Mouse (Mus musculus): ENCODE measurements around the gene Ahdc1.

Gene Ahdc1

DNA sequence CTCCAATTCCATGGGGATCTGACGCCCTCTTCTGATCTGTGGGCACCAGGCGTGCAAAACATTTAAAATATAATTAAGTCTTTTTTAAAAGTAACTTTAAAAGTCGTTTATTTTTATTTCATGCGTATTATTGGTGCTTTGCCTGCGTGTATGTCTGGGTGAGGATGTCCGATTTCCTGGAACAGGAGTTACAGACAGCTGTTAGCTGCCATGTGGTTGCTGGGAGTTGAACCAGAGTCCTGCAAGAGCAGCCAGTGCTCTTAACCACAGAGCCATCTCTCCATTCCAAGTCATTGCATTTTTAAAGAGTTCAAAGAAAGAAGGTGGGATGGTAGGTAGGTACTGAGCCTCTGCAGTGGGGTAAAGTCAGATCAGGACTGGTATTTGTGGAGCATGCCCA lies 43.5 kb downstream of the Ahdc1 start:
- no peak for DNase-seq (ENCODE audit: low read depth, low spot score)

DNA sequence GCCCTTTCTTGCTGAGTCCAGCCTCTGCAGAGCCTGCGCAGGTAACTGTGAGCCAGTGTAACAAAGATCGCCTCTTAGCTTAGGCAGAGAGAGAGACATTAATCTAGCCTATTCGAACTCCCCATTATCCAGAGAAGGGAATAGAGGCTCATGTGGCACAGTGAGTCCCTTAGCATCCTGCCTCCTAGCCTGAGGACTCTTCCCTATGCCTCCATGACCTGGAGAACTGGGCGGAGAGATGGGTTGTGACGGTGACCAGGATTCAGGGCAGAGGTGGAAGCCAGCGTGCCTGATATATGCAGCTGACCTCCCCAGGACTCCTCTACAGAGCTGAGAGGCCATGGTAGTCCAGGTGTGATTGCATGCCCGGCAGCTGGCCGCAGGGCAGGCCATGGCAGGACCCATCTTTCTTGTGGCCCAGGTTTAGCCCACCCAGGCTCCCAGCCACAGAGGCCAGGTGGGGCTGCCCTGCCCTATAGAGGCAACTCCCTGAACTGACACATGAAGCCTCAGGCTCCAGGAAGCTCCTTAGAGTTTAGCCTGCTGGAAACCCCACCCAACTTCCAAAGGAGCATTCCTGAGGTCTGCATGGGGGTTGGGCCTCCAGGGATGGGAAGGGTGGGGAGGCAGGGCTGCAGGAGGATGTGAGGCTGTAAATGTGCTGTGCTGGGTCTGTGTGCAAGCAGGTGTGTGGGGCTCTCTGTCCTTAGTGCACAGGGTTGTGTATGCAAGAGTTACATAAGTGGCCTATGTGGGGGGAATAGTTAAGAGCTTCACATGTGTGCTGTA lies 44.3 kb downstream of the Ahdc1 start:
- peak; percentile 98 for DNase-seq (ENCODE audit: low read depth, low spot score)

DNA sequence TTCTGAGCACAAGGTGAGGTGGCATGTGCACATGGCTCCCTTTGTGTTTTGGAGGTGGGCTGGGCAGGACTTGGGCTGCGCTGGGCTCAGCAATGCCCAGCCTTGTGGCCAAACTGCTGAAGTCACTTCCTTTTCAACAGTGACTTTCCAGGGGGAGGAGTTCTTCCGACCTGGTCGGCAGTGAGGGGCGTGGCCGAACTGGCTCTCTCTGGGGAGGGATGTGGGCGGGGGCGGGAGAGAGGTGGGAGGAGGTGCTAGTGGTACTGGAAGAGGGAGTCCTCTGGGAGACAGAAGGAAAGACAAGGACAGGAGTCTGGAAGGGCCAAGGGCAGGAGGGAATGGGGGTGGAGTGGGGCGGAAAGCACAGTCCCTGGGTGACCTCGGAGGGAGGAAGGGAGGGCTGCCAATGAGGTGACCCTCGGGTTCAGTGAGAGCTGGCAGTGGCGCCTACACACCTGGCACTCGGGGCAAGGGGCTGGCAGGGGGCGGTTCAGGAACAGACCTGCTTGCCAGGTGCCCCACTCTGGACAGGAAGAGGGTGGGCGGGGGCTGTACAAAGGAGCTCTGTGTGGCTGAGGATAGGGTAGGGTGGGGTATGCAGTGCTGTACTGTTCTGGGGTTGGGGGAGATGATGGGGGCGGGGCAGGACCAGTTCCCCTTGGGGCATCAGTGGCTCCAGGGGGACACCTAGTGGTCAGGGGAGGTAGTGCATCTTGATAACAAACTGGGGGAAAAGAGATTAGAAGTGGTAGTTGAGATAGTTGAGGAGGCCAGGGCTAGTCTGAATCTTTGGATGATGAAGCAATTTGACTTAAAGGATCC lies 45.2 kb downstream of the Ahdc1 start:
- peak; percentile 98 for DNase-seq (ENCODE audit: low read depth, low spot score)

DNA sequence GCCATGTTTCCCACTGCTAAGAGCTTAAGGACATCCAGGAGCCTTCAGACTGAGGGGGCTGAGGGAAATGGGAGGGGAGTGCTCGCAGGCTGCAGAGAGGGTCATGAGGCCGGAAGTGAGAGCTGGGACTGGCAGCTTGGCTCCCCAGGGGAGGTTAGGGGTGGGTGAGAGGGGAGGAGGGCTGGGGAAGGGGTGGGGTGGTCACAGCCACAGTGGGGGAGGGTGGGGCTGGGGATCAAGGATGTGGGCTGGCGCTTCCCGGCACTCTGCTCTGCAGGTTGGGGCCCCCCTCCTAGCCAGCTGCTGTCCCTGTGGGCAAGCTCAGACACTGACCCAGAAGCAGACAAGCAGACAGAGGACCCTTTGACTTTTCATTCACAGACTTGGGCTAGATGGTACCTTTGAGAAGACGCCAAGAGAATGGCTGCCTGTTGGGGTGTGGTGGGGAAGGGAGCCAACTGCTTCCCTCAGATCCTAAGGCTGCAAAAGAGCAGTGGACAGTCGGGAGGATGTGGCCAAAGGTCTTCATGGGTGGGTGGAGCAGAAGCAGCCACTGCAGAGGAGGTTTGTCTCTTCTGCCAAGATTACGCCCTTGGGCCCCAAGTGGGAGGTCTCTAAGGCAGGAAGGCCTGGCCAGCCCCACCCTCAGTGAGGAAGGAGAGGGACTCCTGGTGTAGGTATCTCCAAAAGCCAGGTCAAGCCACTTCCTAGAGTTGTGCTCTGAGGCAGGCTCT lies 46.5 kb downstream of the Ahdc1 start:
- DNase-seq (ENCODE audit: low read depth, low spot score), result peak; percentile 74

DNA sequence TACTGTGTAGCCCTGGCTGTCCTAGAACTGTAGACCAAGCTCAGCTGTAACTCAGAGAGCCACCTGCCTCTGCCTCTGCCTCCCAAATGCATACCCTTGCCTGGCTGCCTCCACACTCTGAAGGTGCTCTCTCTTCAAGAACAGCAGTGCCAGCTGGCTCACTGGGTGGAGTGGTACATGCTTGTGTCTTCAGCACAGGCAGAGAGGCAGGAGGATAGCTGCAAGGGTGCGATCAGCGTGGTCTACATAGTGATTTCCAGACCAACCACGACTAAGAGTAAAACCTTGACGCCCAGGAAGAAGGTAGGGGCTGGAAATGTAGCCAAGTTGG lies 47.0 kb downstream of the Ahdc1 start:
- DNase-seq (ENCODE audit: low read depth, low spot score), result no peak

DNA sequence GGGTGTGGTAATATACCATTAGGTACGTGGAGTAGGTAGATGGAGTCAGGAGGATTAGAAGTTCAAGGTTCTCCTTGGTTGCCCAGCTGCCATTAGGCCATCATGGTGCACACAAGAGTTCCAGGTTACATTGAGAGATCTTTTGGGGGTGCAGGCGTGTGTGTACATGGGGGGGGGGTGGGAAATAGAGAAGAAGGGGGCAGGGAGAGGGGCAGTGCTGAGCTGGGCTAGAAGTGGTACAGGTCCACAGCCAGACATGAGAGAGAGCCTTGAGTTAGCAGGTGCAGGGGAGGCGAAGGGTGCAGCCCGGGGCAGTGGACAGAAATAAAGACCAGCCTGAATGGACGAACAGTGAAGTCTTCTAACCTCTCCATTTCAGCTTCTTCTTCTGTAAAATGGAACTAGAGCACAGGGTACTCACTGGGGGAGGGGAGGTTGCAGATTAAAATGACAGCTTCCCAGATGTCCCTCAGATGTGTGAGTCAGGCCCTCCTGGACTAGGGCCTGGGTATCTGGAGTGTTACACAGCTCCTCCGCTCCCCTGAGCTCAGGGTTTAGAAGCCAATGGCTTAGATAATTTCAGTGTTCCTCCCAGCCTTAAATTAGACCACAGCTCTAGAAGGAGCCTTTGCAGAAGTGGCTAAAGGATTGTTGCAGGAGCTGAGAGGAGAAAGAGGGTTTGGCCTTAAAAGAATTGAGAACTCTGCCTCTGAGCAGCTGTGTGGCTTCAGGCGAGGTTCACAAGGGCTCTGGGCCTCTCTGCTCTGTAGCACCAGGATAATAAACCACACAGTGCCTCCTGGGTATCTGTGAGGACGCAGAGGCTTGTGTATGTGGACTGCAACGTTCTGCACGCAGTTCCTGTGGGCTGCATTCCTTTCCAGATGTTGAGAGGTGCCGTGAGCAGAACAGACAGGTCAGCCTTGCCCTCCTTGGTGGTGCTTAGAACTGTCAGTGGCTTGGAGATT lies 47.7 kb downstream of the Ahdc1 start:
- no peak for DNase-seq (ENCODE audit: low read depth, low spot score)

DNA sequence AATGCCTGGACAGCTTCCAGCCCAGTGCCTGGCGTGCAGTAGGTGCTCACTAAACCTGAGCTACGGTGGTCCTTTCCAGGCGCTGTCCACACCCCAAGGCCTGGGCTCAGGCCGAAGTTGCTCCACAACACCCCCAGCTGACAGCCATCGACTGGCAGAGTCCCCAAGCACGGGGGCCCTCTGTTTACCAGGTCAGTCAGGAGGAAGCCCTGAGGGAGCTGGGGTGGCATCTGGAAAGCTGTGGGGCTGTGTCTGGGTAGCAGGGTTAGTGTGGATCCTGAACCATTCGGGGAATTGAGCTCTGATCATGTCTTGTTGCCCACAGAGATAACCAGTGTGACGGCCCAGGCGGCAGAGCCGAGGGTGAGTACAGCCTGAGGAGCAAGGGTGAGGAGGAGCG lies 49.6 kb downstream of the Ahdc1 start:
- DNase-seq (ENCODE audit: low read depth, low spot score), result no peak

DNA sequence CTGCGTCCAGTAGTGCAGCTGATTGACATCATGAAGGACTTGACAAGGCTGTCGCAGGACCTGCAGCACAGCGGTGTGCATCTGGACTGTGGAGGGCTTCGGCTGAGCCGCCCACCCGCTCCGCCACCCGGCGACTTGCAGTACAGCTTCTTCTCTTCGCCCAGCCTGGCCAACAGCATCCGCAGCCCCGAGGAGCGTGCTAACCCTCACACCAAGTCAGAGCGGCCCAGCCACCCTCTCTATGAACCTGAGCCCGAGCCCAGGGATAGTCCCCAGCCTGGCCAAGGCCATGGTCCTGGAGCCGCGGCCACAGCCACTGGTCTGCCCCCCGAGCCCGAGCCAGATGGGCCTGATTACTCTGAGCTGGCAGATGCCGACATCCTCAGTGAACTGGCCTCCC lies 50.7 kb downstream of the Ahdc1 start:
- DNase-seq (ENCODE audit: low read depth, low spot score), result peak; percentile 38

DNA sequence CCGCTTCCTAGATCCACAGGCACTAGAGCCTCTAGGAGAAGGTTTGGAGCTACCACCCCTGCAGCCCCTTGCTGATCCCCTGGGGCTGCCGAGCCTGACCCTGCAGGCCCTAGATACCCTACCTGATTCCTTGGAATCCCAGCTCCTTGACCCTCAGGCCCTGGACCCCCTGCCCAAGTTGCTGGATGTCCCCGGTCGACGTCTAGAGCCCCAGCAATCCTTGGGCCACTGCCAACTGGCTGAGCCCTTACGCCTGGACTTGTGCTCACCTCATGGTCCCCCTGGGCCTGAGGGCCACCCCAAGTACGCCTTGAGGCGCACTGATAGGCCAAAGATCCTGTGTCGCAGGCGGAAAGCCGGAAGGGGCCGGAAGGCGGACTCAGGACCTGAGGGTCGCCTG lies 51.2 kb downstream of the Ahdc1 start:
- DNase-seq (ENCODE audit: low read depth, low spot score), result peak; percentile 30

DNA sequence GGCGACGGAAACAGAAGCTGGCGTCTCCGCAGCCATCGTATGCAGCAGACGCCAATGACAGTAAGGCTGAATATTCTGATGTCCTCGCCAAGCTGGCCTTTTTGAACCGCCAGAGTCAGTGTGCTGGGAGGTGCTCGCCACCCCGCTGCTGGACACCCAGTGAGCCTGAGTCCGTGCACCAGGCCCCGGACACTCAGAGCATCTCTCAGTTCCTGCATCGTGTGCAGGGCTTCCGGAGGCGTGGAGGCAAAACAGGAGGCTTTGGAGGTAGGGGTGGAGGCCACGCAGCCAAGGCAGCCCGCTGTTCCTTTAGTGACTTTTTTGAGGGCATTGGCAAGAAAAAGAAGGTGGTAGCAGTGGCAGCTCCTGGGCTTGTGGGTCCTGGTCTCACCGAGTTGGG lies 52.1 kb downstream of the Ahdc1 start:
- DNase-seq (ENCODE audit: low read depth, low spot score), result no peak

DNA sequence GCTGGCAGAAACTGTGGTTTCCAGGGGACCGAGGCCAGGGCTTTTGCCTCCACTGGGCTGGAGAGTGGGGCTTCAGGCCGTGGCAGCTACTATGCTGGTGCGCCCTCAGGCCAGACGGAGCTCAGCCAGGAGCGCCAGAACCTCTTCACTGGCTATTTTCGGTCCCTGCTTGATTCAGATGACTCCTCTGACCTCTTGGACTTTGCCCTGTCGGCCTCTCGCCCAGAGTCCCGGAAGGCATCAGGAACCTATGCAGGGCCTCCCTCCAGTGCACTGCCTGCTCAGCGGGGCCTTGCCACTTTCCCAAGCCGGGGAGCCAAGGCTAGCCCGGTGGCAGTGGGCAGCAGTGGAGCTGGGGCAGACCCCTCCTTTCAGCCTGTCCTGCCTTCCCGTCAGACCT lies 52.7 kb downstream of the Ahdc1 start:
- DNase-seq (ENCODE audit: low read depth, low spot score), result no peak

DNA sequence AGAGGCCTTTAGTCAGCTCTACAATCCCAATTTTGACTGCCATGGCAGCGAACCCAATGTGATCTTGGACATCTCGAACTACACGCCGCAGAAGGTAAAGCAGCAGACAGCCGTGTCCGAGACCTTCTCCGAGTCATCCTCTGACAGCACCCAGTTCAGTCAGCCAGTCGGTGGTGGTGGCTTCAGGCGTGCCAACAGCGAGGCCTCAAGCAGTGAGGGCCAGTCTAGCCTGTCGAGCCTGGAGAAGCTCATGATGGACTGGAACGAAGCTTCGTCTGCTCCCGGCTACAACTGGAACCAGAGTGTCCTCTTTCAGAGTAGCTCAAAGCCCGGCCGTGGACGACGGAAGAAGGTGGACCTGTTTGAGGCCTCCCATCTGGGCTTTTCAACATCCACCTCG lies 53.7 kb downstream of the Ahdc1 start:
- DNase-seq (ENCODE audit: low read depth, low spot score), result no peak

DNA sequence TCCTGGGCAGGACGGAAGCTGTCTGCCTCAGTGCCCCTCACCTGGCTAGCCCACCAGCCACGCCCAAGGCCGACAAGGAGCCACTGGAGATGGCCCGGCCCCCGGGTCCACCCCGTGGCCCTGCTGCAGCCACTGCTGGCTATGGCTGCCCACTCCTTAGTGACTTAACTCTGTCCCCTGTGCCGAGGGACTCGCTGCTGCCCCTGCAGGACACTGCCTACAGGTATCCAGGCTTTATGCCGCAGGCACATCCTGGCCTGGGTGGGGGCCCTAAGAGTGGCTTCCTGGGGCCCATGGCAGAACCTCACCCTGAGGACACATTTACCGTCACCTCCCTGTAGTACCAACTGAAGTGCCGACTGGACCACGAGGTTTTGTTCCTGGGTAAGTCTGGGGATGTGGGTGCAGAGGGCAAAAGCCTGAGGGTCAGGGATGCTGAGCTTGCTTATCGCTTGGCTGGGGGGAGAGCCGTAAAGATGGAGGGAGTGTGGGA lies 54.9 kb downstream of the Ahdc1 start:
- DNase-seq (ENCODE audit: low read depth, low spot score), result no peak

DNA sequence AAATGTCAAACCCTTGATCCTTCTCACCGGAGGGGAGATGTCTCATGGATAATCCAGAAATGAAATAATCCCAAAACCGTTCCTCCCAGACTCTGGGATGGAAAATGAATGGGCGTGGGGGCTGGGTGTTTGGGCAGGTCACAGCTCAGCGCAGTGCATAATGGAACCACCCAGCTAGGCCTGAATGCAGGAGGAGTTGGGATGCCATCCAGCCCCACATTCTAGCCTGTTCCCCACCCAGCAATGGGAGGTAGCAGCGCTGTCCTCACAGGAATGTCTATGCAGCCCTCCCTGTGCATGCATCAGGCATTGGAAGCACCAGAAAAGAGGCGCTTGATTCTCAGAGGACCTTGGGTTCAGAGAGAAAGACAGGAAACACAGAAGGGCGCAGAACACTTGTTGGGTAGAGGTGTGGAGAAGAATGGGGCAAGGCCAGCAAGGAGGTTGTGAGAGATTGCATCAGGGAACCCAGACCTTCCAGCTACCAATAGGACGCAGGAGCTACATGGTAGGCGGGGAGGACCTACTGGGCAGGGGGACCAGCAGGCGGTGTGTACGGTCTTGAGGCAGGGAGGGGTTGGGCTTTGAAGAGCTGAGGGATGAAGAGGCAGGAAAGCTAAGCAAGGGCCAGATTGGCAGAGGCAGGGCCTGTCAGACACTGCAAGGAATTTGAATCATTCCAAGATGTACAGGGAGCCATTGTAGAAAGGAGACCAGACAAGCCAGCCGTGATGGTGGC lies 57.5 kb downstream of the Ahdc1 start:
- DNase-seq (ENCODE audit: low read depth, low spot score), result peak; percentile 67

DNA sequence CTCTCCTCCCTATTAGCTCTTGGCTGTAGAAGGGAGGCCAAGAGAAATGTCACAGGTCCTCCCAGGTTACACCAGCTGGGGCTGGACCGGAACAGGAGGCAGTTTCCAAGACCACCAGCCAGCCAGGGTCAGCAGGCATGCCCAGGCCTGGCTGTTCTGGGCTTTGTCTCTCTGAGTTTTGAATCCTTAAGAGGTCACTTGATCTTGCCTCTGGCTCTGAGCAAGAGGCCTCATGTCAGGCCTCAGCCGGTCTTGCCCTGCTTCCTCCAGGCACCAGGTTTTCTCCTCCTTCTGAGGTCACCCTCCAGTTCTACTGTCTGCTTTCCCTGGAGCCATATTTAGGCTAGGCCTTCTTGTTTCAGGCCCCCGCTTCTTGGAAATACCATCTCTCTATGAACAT lies 59.3 kb downstream of the Ahdc1 start:
- peak; percentile 64 for DNase-seq (ENCODE audit: low read depth, low spot score)

DNA sequence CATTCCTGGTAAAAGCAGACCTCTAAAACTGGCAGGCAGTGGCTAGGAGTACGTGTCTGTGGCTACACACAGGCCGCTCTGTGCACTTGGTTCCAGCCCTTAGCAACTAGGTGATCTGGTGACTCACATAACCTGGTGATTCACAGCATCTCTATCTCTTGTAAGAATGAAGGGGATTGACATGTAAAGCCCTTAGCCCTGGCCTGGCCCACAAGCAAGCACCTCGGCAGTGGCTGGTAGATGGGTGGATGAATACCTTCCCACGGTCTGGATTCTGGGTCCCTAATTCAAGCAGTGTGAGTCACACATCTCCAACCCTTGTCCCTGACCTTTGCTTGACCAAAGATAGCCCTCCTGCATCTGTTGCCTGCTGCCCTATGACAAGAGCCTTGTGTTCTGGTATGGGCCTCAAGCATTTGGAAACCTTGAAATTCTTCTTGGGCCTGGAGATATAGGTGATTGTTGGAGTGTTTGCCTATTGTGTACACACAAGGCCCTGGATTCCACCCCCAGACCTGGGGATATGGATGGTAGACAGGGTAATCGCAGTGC lies 59.8 kb downstream of the Ahdc1 start:
- DNase-seq (ENCODE audit: low read depth, low spot score), result no peak

DNA sequence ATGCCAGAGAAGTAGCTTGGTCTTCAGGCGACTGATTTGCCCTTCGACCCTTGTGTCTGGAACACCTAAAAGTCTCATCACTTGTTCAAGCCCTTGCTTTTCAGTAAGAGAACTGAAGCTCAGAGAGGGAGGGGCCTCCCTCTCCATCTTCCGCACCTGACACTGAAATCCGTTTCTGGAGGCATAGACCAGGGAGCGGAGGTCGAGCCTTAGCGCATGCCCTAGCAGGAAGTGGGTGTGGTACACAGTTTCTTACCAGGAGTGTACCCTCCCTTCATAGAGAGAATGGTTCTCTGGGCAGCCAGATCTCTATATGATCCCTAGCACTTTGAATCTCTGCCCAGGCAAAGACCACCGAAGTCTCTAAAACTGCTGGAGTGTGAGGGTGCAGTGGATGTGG lies 62.1 kb downstream of the Ahdc1 start:
- no peak for DNase-seq (ENCODE audit: low read depth, low spot score)

DNA sequence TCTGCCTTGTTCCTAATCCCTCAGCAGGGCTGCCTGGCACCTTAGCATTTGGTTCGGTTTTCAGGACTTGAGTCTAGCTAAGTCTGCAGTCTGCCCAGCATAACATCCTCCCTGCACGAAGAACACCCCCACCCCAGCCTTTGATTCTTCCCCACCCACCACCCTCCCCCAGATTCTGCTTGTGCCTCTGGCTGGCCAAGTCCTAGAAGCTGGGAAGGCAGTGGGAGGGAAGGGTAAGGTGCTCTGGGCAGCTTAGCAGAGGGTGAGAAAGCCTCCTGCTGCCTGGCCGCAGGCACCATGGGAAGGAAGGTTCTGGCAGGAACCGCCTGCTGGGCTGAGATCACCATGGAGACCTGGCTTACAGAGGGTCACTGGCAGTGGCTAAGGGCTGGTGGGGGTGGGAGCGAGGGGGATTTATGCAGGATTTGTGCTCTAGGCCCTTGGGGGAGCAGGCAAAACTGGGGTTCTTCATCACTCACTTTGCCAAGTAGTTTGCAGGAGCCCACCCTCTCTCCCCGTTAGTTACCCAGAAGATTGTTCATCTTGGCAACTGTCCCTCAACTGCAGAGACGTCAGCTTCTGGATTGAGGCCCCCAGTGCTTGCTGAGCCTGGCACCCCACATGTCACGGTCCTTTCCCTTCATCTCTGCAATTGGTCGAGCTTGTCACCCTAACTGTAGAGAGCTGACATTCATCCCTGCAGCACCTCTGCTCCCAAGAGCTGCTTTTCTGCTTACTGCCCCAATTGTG lies 63.2 kb downstream of the Ahdc1 start:
- no peak for DNase-seq (ENCODE audit: low read depth, low spot score)

DNA sequence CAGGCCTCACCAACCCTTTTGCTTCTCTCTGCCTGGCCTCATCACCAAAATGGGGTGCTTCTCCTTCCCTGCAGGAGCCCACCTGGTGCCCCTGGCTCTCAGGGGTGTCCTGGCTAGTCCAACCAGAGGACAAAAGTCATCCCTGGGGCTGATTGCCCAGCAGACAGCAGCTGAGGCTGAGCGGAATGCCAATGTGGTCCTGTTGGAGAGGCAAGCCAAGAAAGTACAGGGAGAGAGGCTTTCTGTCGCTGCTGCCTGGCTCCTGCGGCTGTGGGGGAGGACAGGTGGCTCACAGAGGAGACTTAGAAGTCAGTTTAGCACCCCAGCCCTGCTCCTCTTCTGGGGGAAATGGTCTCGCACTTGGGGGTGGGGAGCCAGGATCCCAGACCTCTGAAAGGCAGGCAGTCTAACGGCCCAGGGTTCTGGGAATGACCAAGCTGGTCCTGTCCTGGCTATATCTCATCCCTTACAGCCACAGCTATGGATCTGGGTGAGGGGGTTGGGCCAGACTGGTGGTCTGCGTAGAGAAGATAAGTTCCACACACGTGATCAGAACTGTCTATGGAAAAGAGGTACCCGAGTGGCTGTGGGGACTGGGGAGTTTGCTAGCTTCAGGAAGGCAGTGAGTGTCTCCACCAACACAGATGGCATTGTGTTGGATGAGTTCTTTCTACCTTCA lies 64.0 kb downstream of the Ahdc1 start:
- DNase-seq (ENCODE audit: low read depth, low spot score), result no peak
